Mouse (Mus musculus) kidney, embryonic 14.5 days (tissue): Measurements from ENCODE around the gene Trp53rkb. TPM values are rescaled to one million over a fixed set of nuclear protein-coding genes. Genes with fewer than 3 reads are reported as not detected.
"Not testable (repeated sequence)": the region's sequence is repeated elsewhere in the genome, so short reads cannot be mapped to it uniquely, and the experiment has no call there.

Experiments used
- ATAC-seq: fragments of 200-750 bp; cut with Nextera tagmentation; 2 replicates; pipeline ENCODE4 v1.8.0; 2017; ENCODE audit warnings: moderate number of reproducible peaks, mild to moderate bottlenecking, moderate TSS enrichment, moderate library complexity; ENCODE audit not compliant: low FRiP score, low TSS enrichment
- H3K27ac ChIP-seq: fragments of 300-500 bp; sonication (generic); 2 replicates; pipeline ENCODE4 v1.5.1; 2014; ENCODE audit warnings: low read depth, mild to moderate bottlenecking, low read length, moderate library complexity, mixed read lengths
- H3K27me3 ChIP-seq: fragments of 300-500 bp; sonication (generic); 2 replicates; pipeline ENCODE4 v1.6.1; 2014; ENCODE audit warnings: mild to moderate bottlenecking, low read length; ENCODE audit not compliant: control insufficient read depth, insufficient read depth
- H3K36me3 ChIP-seq: fragments of 300-500 bp; sonication (generic); 2 replicates; pipeline ENCODE4 v1.6.1; 2014; ENCODE audit warnings: low read length, mixed read lengths; ENCODE audit not compliant: control insufficient read depth, insufficient read depth
- H3K4me1 ChIP-seq: fragments of 300-500 bp; sonication (generic); 2 replicates; pipeline ENCODE4 v1.6.1; 2014; ENCODE audit warnings: low read length, mixed read lengths; ENCODE audit not compliant: control insufficient read depth, insufficient read depth
- H3K4me2 ChIP-seq: fragments of 300-500 bp; sonication (generic); replicated peaks from 2 replicates; pipeline ENCODE4 v1.6.1; 2014; ENCODE audit warnings: low read depth, mild to moderate bottlenecking, low read length
- H3K4me3 ChIP-seq: fragments of 300-500 bp; sonication (generic); 2 replicates; pipeline ENCODE4 v1.5.1; 2014; ENCODE audit warnings: mild to moderate bottlenecking, low read length
- H3K9ac ChIP-seq: fragments of 300-500 bp; sonication (generic); 2 replicates; pipeline ENCODE4 v1.6.1; 2014; ENCODE audit warnings: low read depth, mild to moderate bottlenecking, low read length, moderate library complexity
- H3K9me3 ChIP-seq: fragments of 300-500 bp; sonication (generic); 2 replicates; pipeline ENCODE4 v1.6.1; 2016; ENCODE audit warnings: low read length; ENCODE audit not compliant: control insufficient read depth
- WGBS: fragments of 180-500 bp; shearing (Covaris S2); extraction: QIAGEN DNeasy Blood & Tissue Kit; methylation state at CpG from one replicate; pipeline ENCODE4 v1.1.7; 2014; 5-methylcytosine and 5-hydroxymethylcytosine counted together
- polyA plus RNA-seq: library from polyadenylated mRNA; unstranded; fragments of >200 nt; fragmentation: Nextera tagmentation; extraction: Ambion mirVana; gene quantifications from 2 replicates; pipeline ENCODE4 v1.2.1, GENCODE M21; 2014

Gene Trp53rkb
- polyA plus RNA-seq, 1 experiment from 2014 or later = 10.1 TPM

GRCm38 (mm10) chr2:166784376-166784775 lies 8.0 kb upstream of the Trp53rkb start:
- Histone ChIP-seq H3K36me3 (no peaks in the 10 kb centered on the region), H3K4me3 (no peak overlapping the region), H3K27ac (no peak overlapping the region), H3K9ac (no peak overlapping the region), H3K27me3 (no peaks in the 10 kb centered on the region), H3K4me1 (0 out of 2 replicates have a peak, but pooled peaks cover 6% of the 10 kb centered on the region), H3K4me2 (no peak overlapping the region), H3K9me3 (no peaks in the 10 kb centered on the region)
- no peak for ATAC-seq
- 83% methylated on average over 6 of the region's 6 CpGs for WGBS

- Histone ChIP-seq H3K9ac (peak overlapping the region; percentile 67), H3K36me3 (no peaks in the 10 kb centered on the region), H3K4me3 (peak overlapping the region; percentile 62), H3K27me3 (no peaks in the 10 kb centered on the region), H3K4me1 (0 out of 2 replicates have a peak, but pooled peaks cover 6% of the 10 kb centered on the region), H3K9me3 (no peaks in the 10 kb centered on the region), H3K27ac (no peak overlapping the region), H3K4me2 (peak overlapping the region; percentile 78)
- WGBS = 1% methylated on average over 35 of the region's 35 CpGs
- ATAC-seq = peak; percentile 95
These were observed 5.9 kb upstream of the Trp53rkb start for GRCm38 (mm10) chr2:166786353-166787004.

GRCm38 (mm10) chr2:166791738-166792137 lies 593 bp upstream of the Trp53rkb start:
- Histone ChIP-seq H3K4me2 (no peak overlapping the region), H3K4me1 (peaks cover 8% of the 10 kb centered on the region; the same call in 1 of the 2 replicates), H3K9me3 (no peaks in the 10 kb centered on the region), H3K27ac (no peak overlapping the region), H3K27me3 (no peaks in the 10 kb centered on the region), H3K4me3 (no peak overlapping the region), H3K36me3 (peaks cover 8% of the 10 kb centered on the region), H3K9ac (no peak overlapping the region)
- no peak for ATAC-seq
- WGBS = 73% methylated on average over 5 of the region's 5 CpGs

- Histone ChIP-seq H3K4me2 (peak overlapping the region; percentile 54), H3K36me3 (peaks cover 27% of the 10 kb centered on the region), H3K27ac (peak overlapping the region; percentile 67; the same call in 1 of the 2 replicates), H3K9ac (peak overlapping the region; percentile 85), H3K4me3 (peak overlapping the region; percentile 79)
- peak; percentile 93 for ATAC-seq
- not testable (repeated sequence) for H3K9me3 ChIP-seq, H3K27me3 ChIP-seq, H3K4me1 ChIP-seq
- WGBS = under 1% methylated on average over 70 of the region's 76 CpGs
These were observed 1.3 kb downstream of the Trp53rkb start for GRCm38 (mm10) chr2:166793542-166794214.

- no peak overlapping the region for H3K9ac ChIP-seq
- 78% methylated on average over 11 of the region's 11 CpGs for WGBS
- H3K4me2 ChIP-seq = no peak overlapping the region
- no peak overlapping the region for H3K27ac ChIP-seq
- no peaks in the 10 kb centered on the region for H3K9me3 ChIP-seq
- H3K36me3 ChIP-seq = peaks cover 28% of the 10 kb centered on the region
- ATAC-seq = no peak
- no peaks in the 10 kb centered on the region for H3K4me1 ChIP-seq
- H3K4me3 ChIP-seq = no peak overlapping the region
- no peaks in the 10 kb centered on the region for H3K27me3 ChIP-seq
These were observed 7.5 kb downstream of the Trp53rkb start for GRCm38 (mm10) chr2:166799615-166800472.

GRCm38 (mm10) chr2:166800473-166800857 lies 8.1 kb downstream of the Trp53rkb start:
- no peaks in the 10 kb centered on the region for H3K4me1 ChIP-seq
- H3K9me3 ChIP-seq = no peaks in the 10 kb centered on the region
- no peak overlapping the region for H3K4me2 ChIP-seq
- ATAC-seq = no peak
- H3K36me3 ChIP-seq = peaks cover 28% of the 10 kb centered on the region
- H3K27me3 ChIP-seq = no peaks in the 10 kb centered on the region
- no peak overlapping the region for H3K9ac ChIP-seq
- H3K4me3 ChIP-seq = no peak overlapping the region
- H3K27ac ChIP-seq = no peak overlapping the region
- WGBS = 89% methylated on average over 7 of the region's 7 CpGs

- 68% methylated on average over 2 of the region's 2 CpGs for WGBS
- Histone ChIP-seq H3K4me3 (no peak overlapping the region), H3K4me1 (peaks cover 2% of the 10 kb centered on the region; the same call in 1 of the 2 replicates), H3K27ac (no peak overlapping the region), H3K9me3 (no peaks in the 10 kb centered on the region), H3K4me2 (no peak overlapping the region), H3K27me3 (no peaks in the 10 kb centered on the region), H3K36me3 (peaks cover 22% of the 10 kb centered on the region), H3K9ac (no peak overlapping the region)
- no peak for ATAC-seq
These were observed 9.1 kb downstream of the Trp53rkb start for GRCm38 (mm10) chr2:166801436-166801835.

- no peaks in the 10 kb centered on the region for H3K27me3 ChIP-seq
- no peaks in the 10 kb centered on the region for H3K9me3 ChIP-seq
- no peak for ATAC-seq
- WGBS = 90% methylated on average over 3 of the region's 3 CpGs
- H3K9ac ChIP-seq = no peak overlapping the region
- no peak overlapping the region for H3K4me3 ChIP-seq
- peaks cover 8% of the 10 kb centered on the region; the same call in 1 of the 2 replicates for H3K4me1 ChIP-seq
- no peak overlapping the region for H3K27ac ChIP-seq
- peaks cover 5% of the 10 kb centered on the region; the same call in 1 of the 2 replicates for H3K36me3 ChIP-seq
- H3K4me2 ChIP-seq = no peak overlapping the region
These were observed 11.0 kb downstream of the Trp53rkb start for GRCm38 (mm10) chr2:166803298-166803697.
